Comparison of ENCODE assay signal across 9 mouse cellular contexts in the genomic region with DNA sequence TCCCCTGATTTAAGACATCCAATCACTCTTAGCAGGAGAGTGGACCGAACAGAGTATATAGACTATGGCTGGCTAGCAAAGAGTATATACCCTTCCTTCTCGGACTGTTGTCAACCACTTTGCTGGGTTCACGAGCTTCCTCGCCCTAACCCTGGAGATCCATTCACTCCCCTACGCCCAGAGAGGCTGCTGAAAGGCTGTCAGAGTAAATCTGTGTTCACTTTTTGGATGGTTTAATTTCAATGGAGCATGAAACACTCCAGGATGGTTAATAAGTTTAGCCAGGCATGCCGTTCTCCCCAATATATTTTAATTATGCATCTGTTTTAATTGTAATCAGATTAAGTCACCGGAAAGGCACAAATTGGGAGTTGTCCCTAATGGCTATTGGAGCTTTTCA. TPM values are rescaled to one million over a fixed set of nuclear protein-coding genes. Genes with fewer than 3 reads are reported as not detected.
DNase-seq lines count a peak whose midpoint lies in the region; ATAC-seq and TF ChIP-seq lines count a peak whose summit lies in the region.
"Had no signal": no experiment of that assay in that cellular context is flagged by ENCODE, and none has a peak within 500 bp of the region (broad histone marks: within the 10 kb centered on the region; RNA-seq: fewer than 3 reads in every experiment).

No protein-coding gene starts in this region.

- H3K27me3 ChIP-seq in cerebellum, adult 2 months (ENCODE audit: control insufficient read depth, insufficient read depth, low read length) = no peaks in the 10 kb centered on the region
- no peaks in the 10 kb centered on the region for H3K27me3 ChIP-seq in lung, embryonic 14.5 days (ENCODE audit: insufficient read depth, low read length)
- H3K27me3 ChIP-seq in liver, embryonic 12.5 days (replicated peaks) = peaks cover 12% of the 10 kb centered on the region; the same call in 1 of the 2 replicates
- no peaks in the 10 kb centered on the region for H3K27me3 ChIP-seq in stomach, embryonic 15.5 days (replicated peaks)

- peak overlapping the region; percentile 71; the same call in 1 of the 2 replicates for H3K9ac ChIP-seq in lung, embryonic 14.5 days
- H3K9ac ChIP-seq in liver, embryonic 12.5 days = no peak overlapping the region
- no peak overlapping the region for H3K9ac ChIP-seq in stomach, embryonic 15.5 days

- no peak for TF ChIP-seq POLR2A in cerebellum, adult 2 months (IDR thresholded peaks at IDR 0.05; ENCODE audit: borderline replicate concordance, insufficient read depth, low read length)

- ATAC-seq in lung, embryonic 14.5 days (ENCODE audit: insufficient read depth) = no peak
- no peak for ATAC-seq in liver, embryonic 12.5 days
- no peak for ATAC-seq in stomach, embryonic 15.5 days (ENCODE audit: insufficient read depth, low FRiP score, low read depth)

- H3K27ac ChIP-seq in cerebellum, adult 2 months (ENCODE audit: insufficient read depth, low read length) = peak overlapping the region; percentile 31; the same call in 1 of the 2 replicates
- H3K27ac ChIP-seq in lung, embryonic 14.5 days (ENCODE audit: low read depth) = no peak overlapping the region
- no peak overlapping the region for H3K27ac ChIP-seq in liver, embryonic 12.5 days
- H3K27ac ChIP-seq in stomach, embryonic 15.5 days = no peak overlapping the region

- no peak for TF ChIP-seq CTCF in cerebellum, adult 2 months (IDR thresholded peaks at IDR 0.05; ENCODE audit: borderline replicate concordance, insufficient read depth, low read depth, low read length)
- no peak for TF ChIP-seq CTCF in lung, embryonic 14.5 days (IDR thresholded peaks at IDR 0.05; ENCODE audit: low read depth)

- no peaks in the 10 kb centered on the region for H3K9me3 ChIP-seq in lung, embryonic 14.5 days (ENCODE audit: low read depth, low read length)
- H3K9me3 ChIP-seq in liver, embryonic 12.5 days (replicated peaks) = no peaks in the 10 kb centered on the region
- H3K9me3 ChIP-seq in stomach, embryonic 15.5 days = no peaks in the 10 kb centered on the region

- DNase-seq in cerebellum, adult 2 months = no peak
- no peak for DNase-seq in cerebellum, adult 9-11 months
- no peak for DNase-seq in lung, embryonic 14.5 days
- no peak for DNase-seq in lung, adult 18-20 months
- DNase-seq in layer of hippocampus, postnatal 10 days (ENCODE audit: low spot score in 2 of 2) = no peak
- no peak for DNase-seq in gastrocnemius, postnatal 36 days
- DNase-seq: spleen, adult 18-20 months had no signal

- peak overlapping the region; percentile 70 for H3K4me3 ChIP-seq in cerebellum, adult 2 months (replicated peaks; ENCODE audit: insufficient read depth, low read depth, low read length)
- peak overlapping the region; percentile 72 for H3K4me3 ChIP-seq in lung, embryonic 14.5 days (ENCODE audit: low read depth, low read length)
- H3K4me3 ChIP-seq in liver, embryonic 12.5 days = peak overlapping the region; percentile 77
- peak overlapping the region; percentile 80 for H3K4me3 ChIP-seq in stomach, embryonic 15.5 days (replicated peaks)

- intact Hi-C loops in gastrocnemius, postnatal 36 days (cut with DNase I) = no loop called here

- H3K4me2 ChIP-seq in lung, embryonic 14.5 days = peak overlapping the region; percentile 95
- peak overlapping the region; percentile 98 for H3K4me2 ChIP-seq in liver, embryonic 12.5 days
- H3K4me2 ChIP-seq in stomach, embryonic 15.5 days = peak overlapping the region; percentile 96

- peaks cover 26% of the 10 kb centered on the region; the same call in 1 of the 2 replicates for H3K4me1 ChIP-seq in cerebellum, adult 2 months (ENCODE audit: control insufficient read depth, insufficient read depth, low read length)
- no peaks in the 10 kb centered on the region for H3K4me1 ChIP-seq in lung, embryonic 14.5 days (ENCODE audit: insufficient read depth)
- peaks cover 32% of the 10 kb centered on the region for H3K4me1 ChIP-seq in liver, embryonic 12.5 days
- 0 out of 2 replicates have a peak, but pooled peaks cover 2% of the 10 kb centered on the region for H3K4me1 ChIP-seq in stomach, embryonic 15.5 days

- WGBS in cerebellum, adult 2 months = 8% methylated on average over 7 of the region's 7 CpGs
- 48% methylated on average over 7 of the region's 7 CpGs for WGBS in lung, embryonic 14.5 days
- 70% methylated on average over 7 of the region's 7 CpGs for WGBS in liver, embryonic 12.5 days (ENCODE audit: insufficient replicate concordance)
- WGBS in stomach, embryonic 15.5 days = 61% methylated on average over 7 of the region's 7 CpGs

- no peaks in the 10 kb centered on the region for H3K36me3 ChIP-seq in lung, embryonic 14.5 days (ENCODE audit: insufficient read depth)
- H3K36me3 ChIP-seq in liver, embryonic 12.5 days = no peaks in the 10 kb centered on the region
- no peaks in the 10 kb centered on the region for H3K36me3 ChIP-seq in stomach, embryonic 15.5 days

RNA-seq across cellular contexts. Expression of gene Tmtc2, which starts 1.9 kb away (rescaled TPM):
- polyA plus RNA-seq in cerebellum, adult 2 months (2012; rRNA removed) = 16.3 and 16.7 TPM in 2 replicates
- 6.9 and 7.9 TPM in 2 replicates for polyA plus RNA-seq in lung, embryonic 14.5 days (2014; fragmentation: Nextera tagmentation; extraction: Ambion mirVana)
- polyA plus RNA-seq in liver, embryonic 12.5 days (2016; fragmentation: Nextera tagmentation; extraction: Ambion mirVana) = 2.8 TPM in 2 replicates
- 12.2 and 14.1 TPM in 2 replicates for polyA plus RNA-seq in stomach, embryonic 15.5 days (2015; fragmentation: Nextera tagmentation; extraction: Ambion mirVana)
- 10 to 100 TPM; 10.7 to 11.0 TPM for total RNA-seq in layer of hippocampus, postnatal 10 days (2021)
- 1 to 10 TPM; 1.1 to 1.3 TPM for total RNA-seq in gastrocnemius, postnatal 36 days (2021)
